Mouse (Mus musculus) forebrain, embryonic 14.5 days (tissue): ENCODE results near the gene H2-Eb2. TPM values are rescaled to one million over a fixed set of nuclear protein-coding genes. Genes with fewer than 3 reads are reported as not detected.

ENCODE experiments used
- ATAC-seq: fragments of 200-750 bp; cut with Nextera tagmentation; 2 replicates; pipeline ENCODE4 v1.8.0; 2017; ENCODE audit warnings: mild to moderate bottlenecking, moderate library complexity
- DNase-seq: peaks from one replicate; pipeline ENCODE4 v3.0.0-alpha.2; 2015; ENCODE audit warnings: low spot score
- H3K27ac ChIP-seq: fragments of 300-500 bp; sonication (generic); 2 replicates; pipeline ENCODE4 v1.5.1; 2014; ENCODE audit warnings: low read depth, mild to moderate bottlenecking, control low read depth, low read length, moderate library complexity
- H3K27me3 ChIP-seq: fragments of 300-500 bp; sonication (generic); replicated peaks from 2 replicates; pipeline ENCODE4 v1.6.1; 2014; ENCODE audit warnings: low read length, control low read depth, mixed read lengths; ENCODE audit not compliant: control insufficient read depth, insufficient read depth
- H3K36me3 ChIP-seq: fragments of 300-500 bp; sonication (generic); 2 replicates; pipeline ENCODE4 v1.6.1; 2014; ENCODE audit warnings: low read length, control low read depth; ENCODE audit not compliant: control insufficient read depth, insufficient read depth
- H3K4me1 ChIP-seq: fragments of 300-500 bp; sonication (generic); 2 replicates; pipeline ENCODE4 v1.6.1; 2014; ENCODE audit warnings: antibody characterized with exemption, low read length, control low read depth; ENCODE audit not compliant: control insufficient read depth, insufficient read depth
- H3K4me2 ChIP-seq: fragments of 300-500 bp; sonication (generic); 2 replicates; pipeline ENCODE4 v1.6.1; 2014; ENCODE audit warnings: mild to moderate bottlenecking, control low read depth, low read length
- H3K4me3 ChIP-seq: fragments of 300-500 bp; sonication (generic); 2 replicates; pipeline ENCODE4 v1.5.1; 2014; ENCODE audit warnings: low read depth, low read length, control low read depth
- H3K9ac ChIP-seq: fragments of 300-500 bp; sonication (generic); 2 replicates; pipeline ENCODE4 v1.6.1; 2014; ENCODE audit warnings: mild to moderate bottlenecking, low read length, control low read depth, moderate library complexity
- H3K9me3 ChIP-seq: fragments of 300-500 bp; sonication (generic); replicated peaks from 2 replicates; pipeline ENCODE4 v1.6.1; 2016; ENCODE audit warnings: low read length, control low read depth, mixed read lengths; ENCODE audit not compliant: control insufficient read depth
- WGBS: fragments of 180-500 bp; shearing (Covaris S2); extraction: QIAGEN DNeasy Blood & Tissue Kit; methylation state at CpG from one replicate; pipeline ENCODE4 v1.1.7; 2014; 5-methylcytosine and 5-hydroxymethylcytosine counted together
- polyA plus RNA-seq: library from polyadenylated mRNA; unstranded; fragments of >200 nt; fragmentation: Nextera tagmentation; extraction: Ambion mirVana; gene quantifications from 2 replicates; pipeline ENCODE4 v1.2.1, GENCODE M21; 2014

Gene H2-Eb2
- polyA plus RNA-seq, 1 experiment from 2014 or later = not detected

DNA sequence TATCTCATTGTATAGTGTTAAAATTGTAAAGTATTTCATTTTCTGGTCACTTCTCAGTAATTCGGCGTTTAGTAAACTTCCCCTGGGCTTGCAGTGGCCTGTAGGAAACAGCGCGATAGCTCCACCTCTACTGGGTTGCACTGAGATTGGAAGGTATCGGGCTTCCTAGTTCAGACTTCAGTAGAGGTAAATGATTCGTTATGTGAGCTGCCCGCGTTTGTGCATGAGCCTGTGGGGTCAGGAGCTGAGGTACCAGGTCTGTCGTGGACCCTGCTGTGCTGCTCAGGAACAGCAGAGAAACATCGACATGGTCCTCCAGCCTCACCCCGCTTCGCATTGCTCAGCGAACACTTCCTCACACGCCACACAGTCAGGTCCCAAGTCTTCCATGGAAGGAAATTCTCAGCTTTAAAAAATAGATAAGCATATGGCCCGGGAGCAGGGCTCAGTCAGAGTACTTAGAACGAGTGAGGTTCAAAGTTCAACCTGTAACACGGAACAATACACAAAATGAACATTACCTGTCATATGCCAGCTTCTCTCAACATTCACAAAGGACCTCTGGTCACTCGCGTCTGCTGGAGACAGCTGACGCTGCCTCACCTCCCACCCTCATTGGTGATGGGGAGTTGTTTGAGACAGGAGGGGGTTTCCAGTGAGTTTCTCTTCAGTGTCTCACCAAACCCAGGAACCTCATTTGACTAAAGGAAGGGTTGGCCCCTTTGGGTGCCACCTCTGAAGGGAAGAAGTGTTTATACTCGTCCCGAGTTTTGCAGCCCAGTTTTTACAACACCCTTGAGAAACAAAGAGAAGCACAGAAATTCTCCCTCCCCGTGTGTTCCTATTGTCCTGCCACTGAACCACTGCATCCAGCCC, 24.5 kb upstream of the H2-Eb2 start:
- no peak for ATAC-seq

GRCm38 (mm10) chr17:34301670-34302190, 23.7 kb upstream of the H2-Eb2 start:
- H3K4me2 ChIP-seq = no peak overlapping the region
- no peaks in the 10 kb centered on the region for H3K27me3 ChIP-seq
- no peaks in the 10 kb centered on the region for H3K36me3 ChIP-seq
- no peak for DNase-seq
- ATAC-seq = no peak
- H3K9ac ChIP-seq = no peak overlapping the region
- H3K9me3 ChIP-seq = no peaks in the 10 kb centered on the region
- H3K4me3 ChIP-seq = no peak overlapping the region
- H3K4me1 ChIP-seq = no peaks in the 10 kb centered on the region
- no peak overlapping the region for H3K27ac ChIP-seq
- WGBS = 83% methylated on average over 4 of the region's 4 CpGs

More for the DNA sequence above, 24.5 kb upstream of the H2-Eb2 start:
- WGBS = 79% methylated on average over 23 of the region's 23 CpGs
- no peaks in the 10 kb centered on the region for H3K36me3 ChIP-seq
- H3K4me2 ChIP-seq = no peak overlapping the region
- no peaks in the 10 kb centered on the region for H3K27me3 ChIP-seq
- DNase-seq = no peak
- H3K9ac ChIP-seq = no peak overlapping the region
- H3K27ac ChIP-seq = no peak overlapping the region
- no peak overlapping the region for H3K4me3 ChIP-seq
- H3K9me3 ChIP-seq = no peaks in the 10 kb centered on the region
- no peaks in the 10 kb centered on the region for H3K4me1 ChIP-seq

GRCm38 (mm10) chr17:34303789-34304188, 21.7 kb upstream of the H2-Eb2 start:
- no peak overlapping the region for H3K4me2 ChIP-seq
- DNase-seq = no peak
- ATAC-seq = no peak
- 92% methylated on average over 2 of the region's 2 CpGs for WGBS
- H3K27ac ChIP-seq = no peak overlapping the region
- no peaks in the 10 kb centered on the region for H3K9me3 ChIP-seq
- H3K36me3 ChIP-seq = no peaks in the 10 kb centered on the region
- H3K4me3 ChIP-seq = no peak overlapping the region
- no peaks in the 10 kb centered on the region for H3K4me1 ChIP-seq
- no peak overlapping the region for H3K9ac ChIP-seq
- H3K27me3 ChIP-seq = no peaks in the 10 kb centered on the region

DNA sequence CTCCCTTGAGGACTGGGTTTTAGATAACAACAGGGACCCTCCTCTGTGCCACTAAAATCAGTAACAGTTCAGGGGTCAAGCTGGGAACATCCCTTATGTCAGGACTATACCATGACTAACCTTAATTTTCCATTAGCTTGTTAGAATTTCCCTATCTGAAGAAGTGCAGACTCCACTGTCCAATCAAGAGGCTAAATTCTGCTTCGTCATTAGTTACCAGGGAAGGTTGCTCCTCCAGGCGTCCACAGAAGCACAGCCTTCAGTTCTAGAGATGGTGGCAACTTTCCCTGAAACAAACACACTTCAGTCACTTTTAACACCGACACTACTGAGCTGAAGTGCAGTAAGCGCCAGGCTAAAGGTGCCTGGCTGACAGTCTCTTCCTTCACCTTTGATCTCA, 20.7 kb upstream of the H2-Eb2 start:
- ATAC-seq = no peak
- no peak overlapping the region for H3K27ac ChIP-seq
- no peaks in the 10 kb centered on the region for H3K27me3 ChIP-seq
- H3K36me3 ChIP-seq = no peaks in the 10 kb centered on the region
- WGBS = 33% methylated on average over 4 of the region's 4 CpGs
- no peaks in the 10 kb centered on the region for H3K4me1 ChIP-seq
- no peak overlapping the region for H3K9ac ChIP-seq
- H3K4me2 ChIP-seq = no peak overlapping the region
- DNase-seq = peak; percentile 76
- H3K4me3 ChIP-seq = no peak overlapping the region
- no peaks in the 10 kb centered on the region for H3K9me3 ChIP-seq

GRCm38 (mm10) chr17:34305380-34306030, 20.0 kb upstream of the H2-Eb2 start, which contains the start of gene H2-Eb1:
Gene H2-Eb1, plus strand, starts transcription at chr17:34305867.
- Histone ChIP-seq H3K4me2 (no peak within 1 kb of the TSS), H3K36me3 (no peaks in the 10 kb centered on the region), H3K4me1 (no peaks in the 10 kb centered on the region), H3K27ac (no peak within 1 kb of the TSS), H3K9me3 (no peaks in the 10 kb centered on the region), H3K9ac (no peak within 1 kb of the TSS), H3K4me3 (no peak within 1 kb of the TSS), H3K27me3 (no peaks in the 10 kb centered on the region)
- ATAC-seq (peak; percentile 86), DNase-seq (peak; percentile 93)

GRCm38 (mm10) chr17:34306407-34306806, 19.1 kb upstream of the H2-Eb2 start:
- H3K36me3 ChIP-seq = no peaks in the 10 kb centered on the region
- no peaks in the 10 kb centered on the region for H3K27me3 ChIP-seq
- H3K4me2 ChIP-seq = no peak overlapping the region
- H3K9me3 ChIP-seq = no peaks in the 10 kb centered on the region
- ATAC-seq (no peak), DNase-seq (no peak)
- 71% methylated on average over 2 of the region's 2 CpGs for WGBS
- H3K27ac ChIP-seq = no peak overlapping the region
- no peak overlapping the region for H3K9ac ChIP-seq
- H3K4me1 ChIP-seq = no peaks in the 10 kb centered on the region
- no peak overlapping the region for H3K4me3 ChIP-seq

DNA sequence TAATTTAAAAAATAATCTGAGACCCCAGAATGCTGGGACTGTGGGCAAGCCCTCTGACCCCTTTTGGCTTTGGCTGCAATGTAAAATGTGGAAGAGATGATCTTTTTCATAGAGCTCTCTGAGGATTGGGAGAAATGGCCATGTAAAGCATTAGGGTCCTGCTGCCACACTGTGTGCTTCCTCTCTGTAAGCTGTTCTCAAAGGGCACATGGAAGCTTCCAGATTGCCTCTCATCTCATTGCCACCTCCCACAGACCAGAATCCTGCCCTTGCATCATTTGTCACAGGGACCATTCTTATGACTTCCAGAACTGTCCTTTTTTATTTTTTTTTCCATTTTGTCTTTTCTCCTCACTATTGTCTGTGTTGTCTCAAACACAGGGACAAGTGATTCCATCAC, 18.2 kb upstream of the H2-Eb2 start:
- Histone ChIP-seq H3K4me1 (no peaks in the 10 kb centered on the region), H3K4me3 (no peak overlapping the region), H3K4me2 (no peak overlapping the region), H3K9ac (no peak overlapping the region), H3K27ac (no peak overlapping the region), H3K9me3 (no peaks in the 10 kb centered on the region), H3K27me3 (no peaks in the 10 kb centered on the region), H3K36me3 (no peaks in the 10 kb centered on the region)
- DNase-seq (no peak), ATAC-seq (no peak)

- Histone ChIP-seq H3K4me1 (no peaks in the 10 kb centered on the region), H3K36me3 (no peaks in the 10 kb centered on the region), H3K4me3 (no peak overlapping the region), H3K27me3 (no peaks in the 10 kb centered on the region), H3K9me3 (no peaks in the 10 kb centered on the region), H3K9ac (no peak overlapping the region), H3K4me2 (no peak overlapping the region), H3K27ac (no peak overlapping the region)
- ATAC-seq (no peak), DNase-seq (no peak)
- WGBS = 82% methylated on average over 4 of the region's 4 CpGs
These were observed 17.3 kb upstream of the H2-Eb2 start for GRCm38 (mm10) chr17:34308161-34308560.

GRCm38 (mm10) chr17:34309225-34309624, 16.2 kb upstream of the H2-Eb2 start:
- H3K27me3 ChIP-seq = no peaks in the 10 kb centered on the region
- peak overlapping the region; percentile 54 for H3K4me3 ChIP-seq
- peak overlapping the region; percentile 74 for H3K9ac ChIP-seq
- no peaks in the 10 kb centered on the region for H3K36me3 ChIP-seq
- DNase-seq = no peak
- no peak overlapping the region for H3K27ac ChIP-seq
- peak overlapping the region; percentile 77 for H3K4me2 ChIP-seq
- H3K4me1 ChIP-seq = no peaks in the 10 kb centered on the region
- no peaks in the 10 kb centered on the region for H3K9me3 ChIP-seq
- ATAC-seq = 0 out of 2 replicates have a peak, but pooled peaks have one; percentile 2
- 31% methylated on average over 10 of the region's 10 CpGs for WGBS
